Mouse (Mus musculus) E14TG2a.4 (cell line): Measurements from ENCODE around the gene Mtap.

ENCODE experiments used
- CTCF ChIP-seq: conservative IDR thresholded peaks from 2 replicates; pipeline ENCODE4 v1.5.1; 2014; ENCODE audit warnings: low read length
- NANOG ChIP-seq: IDR thresholded peaks from 2 replicates; pipeline ENCODE4 v1.6.1; 2014; ENCODE audit warnings: borderline replicate concordance, low read length, mixed read lengths

DNA sequence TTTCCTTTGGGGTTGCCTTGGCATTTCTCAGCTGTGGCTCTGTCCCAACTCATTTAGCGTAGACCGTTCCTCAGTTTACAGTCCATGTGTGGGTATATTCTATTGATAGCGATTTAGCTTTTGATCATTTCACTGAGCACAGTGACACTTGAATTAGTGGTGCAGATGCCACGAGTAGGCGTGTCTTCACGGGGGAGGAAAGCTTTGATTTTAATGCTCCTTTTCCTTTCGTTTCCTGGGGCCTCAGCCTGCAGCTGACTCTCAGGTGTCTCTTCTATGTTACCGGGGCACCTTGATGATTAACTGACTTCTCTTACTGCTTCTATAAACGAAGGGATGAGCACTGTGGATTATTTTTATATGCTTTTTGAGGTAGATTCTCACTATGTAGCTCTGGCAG is 32.0 kb downstream of the Mtap start:
- no peak for TF ChIP-seq CTCF
- no peak for TF ChIP-seq NANOG
